Mouse (Mus musculus) left cerebral cortex, adult 2 months (tissue): Measurements from ENCODE around the gene Psme2. TPM values are rescaled to one million over a fixed set of nuclear protein-coding genes. Genes with fewer than 3 reads are reported as not detected.
A peak's percentile ranks its signal among the peaks of the same experiment; 100 is the strongest.

Experiments used
- DNase-seq, 2 experiments: peaks; one replicate each; pipeline ENCODE4 v3.0.0; 2021 to 2022; ENCODE audit warnings: low spot score in 2 of 2, mixed read lengths in 1 of 2; ENCODE audit errors: extremely low spot score in 1 of 2
- H3K27ac ChIP-seq: fragments of 200-600 bp; 2 replicates; pipeline ENCODE4 v1.8.1; 2022
- H3K4me3 ChIP-seq: fragments of 200-600 bp; 2 replicates; pipeline ENCODE4 v1.8.1; 2022
- CTCF ChIP-seq: fragments of 200-600 bp; IDR thresholded peaks from 2 replicates; pipeline ENCODE4 v1.8.1; 2022; ENCODE audit warnings: antibody characterized with exemption, mild to moderate bottlenecking, moderate library complexity
- intact Hi-C: fragments of 180-260 bp; cut with DNase I; formaldehyde crosslinking; loops from one replicate; pipeline ENCODE4 v1.15.1; 2025
- total RNA-seq, 2 experiments: library from RNA; stranded (reverse); gene quantifications; 2 replicates each; pipeline ENCODE4 v1.2.3; 2021

Gene Psme2
- total RNA-seq, 2 experiments from 2014 or later = 46.0 to 60.3 TPM

DNA sequence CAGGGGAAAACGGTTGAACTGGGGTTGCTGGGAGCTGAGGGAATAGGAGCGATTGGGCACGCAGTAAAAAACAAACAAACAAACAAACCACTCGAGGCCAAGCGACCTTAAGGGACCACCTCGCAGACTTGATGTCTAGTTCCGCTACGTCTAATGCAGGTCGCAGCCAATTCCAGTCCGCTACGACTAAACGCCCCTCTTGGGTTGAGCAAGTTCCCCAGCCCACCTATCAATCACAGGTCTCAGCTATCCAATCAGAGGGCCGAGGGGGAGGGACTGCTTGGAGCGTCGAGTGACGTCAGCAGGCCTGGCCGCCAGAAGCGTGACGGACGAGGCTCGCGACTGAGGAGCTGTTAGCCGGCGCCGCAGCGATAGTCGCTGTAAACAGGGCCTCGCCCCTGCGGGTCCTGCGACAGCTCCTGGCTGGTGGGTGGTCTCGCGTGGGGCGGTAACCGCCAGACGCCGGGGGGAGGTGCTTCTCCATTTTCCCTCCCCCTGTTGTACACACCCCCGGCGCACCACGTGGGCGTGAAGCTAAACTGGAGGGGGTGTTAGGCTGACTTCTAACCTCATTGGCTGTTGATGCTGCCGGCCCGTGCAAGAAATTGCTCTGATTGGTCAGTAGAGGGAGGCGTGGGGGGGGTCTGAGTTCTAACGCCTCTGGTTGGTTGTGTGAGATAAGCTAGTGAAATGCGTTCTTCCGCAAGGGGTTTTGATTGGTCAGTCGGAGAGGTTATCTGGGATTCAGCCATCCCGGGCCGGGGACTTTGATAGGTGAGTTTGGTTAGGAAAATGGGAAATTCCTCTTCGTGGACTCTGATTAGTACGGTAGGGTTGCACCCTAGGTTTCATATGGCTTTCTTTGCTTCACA lies 30.5 kb downstream of the Psme2 start, which contains the start of gene A730061H03Rik:
TSS of gene A730061H03Rik (minus strand) at position 205 of the 872 bp plus-strand sequence.
- intact Hi-C loops = loop anchor here (1.0 kb wide), 1 partner anchor 31 kb away; the partner anchor contains the start of genes Psme2 and Rnf31
- peak; percentile 97 for DNase-seq
- TF ChIP-seq CTCF = peak; percentile 9
- H3K27ac ChIP-seq = peak within 1 kb of the TSS; percentile 97
- peak within 1 kb of the TSS; percentile 59 for H3K4me3 ChIP-seq

- DNase-seq = peak; percentile 83 to 86
- peak within 1 kb of the TSS; percentile 59 for H3K4me3 ChIP-seq
- TF ChIP-seq CTCF = no peak; the same call in 1 of the 2 replicates
- intact Hi-C loops = loop anchor here (1.0 kb wide), 1 partner anchor 32 kb away; the partner anchor contains the start of genes Psme2 and Rnf31
- peak within 1 kb of the TSS; percentile 97 for H3K27ac ChIP-seq
Measured at GRCm38 (mm10) chr14:55559799-55560201, 31.1 kb downstream of the Psme2 start, which contains the start of gene Dcaf11. Gene Dcaf11, plus strand, starts transcription at chr14:55560006.

GRCm38 (mm10) chr14:55558740-55559448 lies 32.0 kb downstream of the Psme2 start:
- DNase-seq = no peak
- intact Hi-C loops = no loop called here
- Histone ChIP-seq H3K4me3 (peak overlapping the region; percentile 59), H3K27ac (peak overlapping the region; percentile 97)
- TF ChIP-seq CTCF = no peak; the same call in 1 of the 2 replicates

GRCm38 (mm10) chr14:55557587-55557986 lies 33.3 kb downstream of the Psme2 start:
- Histone ChIP-seq H3K4me3 (no peak overlapping the region), H3K27ac (no peak overlapping the region)
- intact Hi-C loops = loop anchor here (1.0 to 2.0 kb wide), 2 partner anchors 17 to 60 kb away; partner anchors contain the start of gene Pck2
- no peak for DNase-seq
- no peak for TF ChIP-seq CTCF

DNA sequence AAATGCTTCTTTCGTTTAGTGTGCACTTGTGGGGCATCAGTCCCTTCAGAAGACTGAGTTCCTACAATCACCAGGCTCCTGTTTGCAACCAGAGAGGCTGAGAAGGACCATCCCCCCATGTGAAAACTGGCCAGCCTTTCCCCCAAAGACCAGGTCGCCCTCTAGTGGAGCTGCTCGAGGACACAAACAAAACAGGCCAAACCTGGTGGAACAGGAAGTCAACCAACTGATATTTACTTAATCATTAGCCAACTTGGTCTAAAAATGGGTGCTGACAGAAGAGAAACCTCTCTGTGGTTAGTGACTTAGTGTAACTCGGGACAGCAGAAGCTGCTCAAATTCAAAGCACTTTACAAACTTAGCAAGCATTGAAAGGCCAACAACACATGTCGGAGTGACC lies 33.9 kb downstream of the Psme2 start:
- TF ChIP-seq CTCF = peak; percentile 80
- H3K27ac ChIP-seq = no peak overlapping the region
- intact Hi-C loops = loop anchor here (1.0 to 2.0 kb wide), 2 partner anchors 16 to 60 kb away; partner anchors contain the start of gene Pck2
- no peak overlapping the region for H3K4me3 ChIP-seq
- peak; percentile 70 to 74 for DNase-seq

- intact Hi-C loops = loop anchor here (2.0 kb wide), 1 partner anchor 15 kb away; the partner anchor contains the start of gene Pck2
Measured at GRCm38 (mm10) chr14:55555788-55556187, 35.1 kb downstream of the Psme2 start.

DNA sequence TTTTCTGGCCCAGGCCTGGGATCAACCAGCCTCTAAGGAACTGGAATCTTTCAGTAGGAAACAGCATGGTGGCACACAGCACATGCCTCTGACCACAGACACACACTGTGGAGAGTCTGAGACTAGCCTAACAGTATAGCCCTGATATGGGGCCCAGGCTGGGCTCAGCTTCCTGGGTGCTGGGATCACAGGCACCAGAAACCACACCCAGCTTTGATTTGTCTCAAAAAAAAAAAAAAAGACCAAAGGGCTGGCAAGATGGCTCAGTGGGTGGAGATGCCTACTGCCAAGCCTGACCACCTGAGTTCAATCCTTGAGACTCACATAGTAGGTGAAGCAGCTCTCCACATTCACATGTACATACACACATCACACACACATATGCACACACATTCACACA lies 36.3 kb downstream of the Psme2 start:
- no peak overlapping the region for H3K27ac ChIP-seq
- intact Hi-C loops = no loop called here
- no peak for TF ChIP-seq CTCF
- no peak for DNase-seq
- no peak overlapping the region for H3K4me3 ChIP-seq

More at GRCm38 (mm10) chr14:55555788-55556187, 35.1 kb downstream of the Psme2 start:
- H3K4me3 ChIP-seq = no peak overlapping the region
- no peak for DNase-seq
- TF ChIP-seq CTCF = no peak
- no peak overlapping the region for H3K27ac ChIP-seq

DNA sequence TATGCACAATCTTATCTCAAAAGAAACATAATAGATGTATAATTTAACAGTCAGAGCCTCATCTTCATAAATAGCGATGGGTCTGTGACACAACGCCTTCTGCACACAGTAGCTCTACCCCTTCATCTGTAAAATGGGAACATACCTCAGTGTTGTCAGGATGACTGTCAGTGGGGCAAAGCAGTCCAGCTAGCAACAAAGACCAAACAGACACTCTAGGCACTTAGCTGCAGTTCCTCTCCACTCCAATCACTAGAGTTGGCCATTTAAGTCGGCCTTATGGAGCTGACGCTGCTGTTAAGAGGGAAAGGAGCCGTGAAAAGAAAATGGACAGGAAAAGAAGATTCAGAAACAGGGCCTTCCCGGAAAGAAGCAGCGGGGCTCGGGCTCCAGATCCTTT lies 39.1 kb downstream of the Psme2 start:
- intact Hi-C loops = no loop called here
- H3K27ac ChIP-seq = no peak overlapping the region
- no peak overlapping the region for H3K4me3 ChIP-seq
- no peak for DNase-seq
- no peak for TF ChIP-seq CTCF

DNA sequence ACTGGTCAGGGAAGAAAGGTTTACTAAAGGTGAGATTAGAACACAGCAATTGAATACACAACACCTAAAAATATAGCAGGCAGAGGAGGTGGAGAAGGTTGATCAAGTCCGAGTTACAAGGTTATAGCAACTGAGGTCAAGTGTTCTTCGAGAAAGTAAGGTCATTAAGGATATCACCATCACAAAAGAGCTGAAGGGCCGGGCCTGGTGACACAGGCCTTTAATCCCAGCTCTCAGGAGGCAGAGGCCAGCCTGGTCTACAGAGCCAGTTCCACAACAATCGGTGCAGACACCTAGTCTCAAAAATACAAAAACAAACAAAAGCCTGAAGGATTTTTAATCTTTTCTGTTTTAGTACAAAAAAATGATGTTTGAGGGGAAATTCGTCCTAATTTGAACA lies 39.6 kb downstream of the Psme2 start:
- no peak for TF ChIP-seq CTCF
- DNase-seq = no peak
- Histone ChIP-seq H3K4me3 (no peak overlapping the region), H3K27ac (no peak overlapping the region)
- intact Hi-C loops = no loop called here

DNA sequence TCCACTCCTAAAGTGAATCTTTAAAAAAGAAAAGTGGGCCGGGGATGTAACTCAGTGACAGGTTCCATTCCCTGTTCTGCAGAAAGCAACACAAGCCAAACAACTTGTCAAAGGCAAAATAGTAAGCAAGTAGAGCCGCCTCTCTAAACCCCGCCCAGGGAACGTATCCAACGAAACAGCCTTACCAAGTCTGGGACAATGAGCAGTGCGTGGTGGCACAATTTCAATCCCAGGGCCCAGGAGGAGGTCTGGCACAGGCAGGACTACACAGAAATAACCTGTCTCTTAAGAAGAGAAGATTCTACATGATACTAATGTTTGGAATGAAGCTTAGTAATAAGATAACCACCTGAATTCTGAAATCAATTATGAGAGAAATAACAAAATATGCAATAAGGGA lies 40.7 kb downstream of the Psme2 start:
- DNase-seq = no peak
- TF ChIP-seq CTCF = no peak
- Histone ChIP-seq H3K27ac (no peak overlapping the region), H3K4me3 (no peak overlapping the region)
- intact Hi-C loops = no loop called here

DNA sequence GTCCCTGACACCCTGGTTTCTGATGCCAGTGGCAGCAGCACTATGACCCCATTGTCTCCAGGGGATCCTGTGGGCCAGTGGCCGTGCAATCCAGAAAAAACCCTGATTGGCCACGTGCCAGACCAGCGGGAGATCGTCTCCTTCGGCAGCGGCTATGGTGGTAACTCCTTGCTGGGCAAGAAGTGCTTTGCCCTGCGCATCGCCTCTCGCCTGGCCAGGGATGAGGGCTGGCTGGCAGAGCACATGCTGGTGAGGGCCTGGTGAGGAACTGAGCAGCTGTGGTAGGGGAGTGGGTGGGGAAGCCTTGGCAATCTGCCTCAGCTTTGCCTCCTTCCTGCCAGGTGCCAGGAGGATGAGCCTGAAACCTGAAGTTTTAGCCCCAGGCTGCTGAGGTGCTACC lies 46.6 kb downstream of the Psme2 start:
- no peak for DNase-seq
- intact Hi-C loops = no loop called here
- no peak overlapping the region for H3K4me3 ChIP-seq
- H3K27ac ChIP-seq = no peak overlapping the region
- no peak for TF ChIP-seq CTCF

DNA sequence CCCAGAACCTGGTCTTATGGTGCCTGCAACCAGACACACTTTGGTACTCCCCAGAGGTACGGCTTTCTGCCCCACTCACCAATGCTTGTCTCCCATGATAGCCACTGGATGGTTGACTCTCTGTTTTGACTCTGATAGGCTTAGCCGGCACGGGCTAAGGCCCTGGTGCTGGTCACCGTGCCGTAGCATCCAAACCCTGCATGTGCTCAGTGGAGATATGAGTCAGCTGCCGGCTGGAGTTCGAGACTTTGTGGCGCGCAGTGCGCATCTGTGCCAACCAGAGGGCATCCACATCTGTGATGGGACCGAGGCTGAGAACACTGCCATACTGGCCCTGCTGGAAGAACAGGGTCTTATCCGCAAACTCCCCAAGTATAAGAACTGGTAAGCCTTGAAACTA lies 48.6 kb downstream of the Psme2 start:
- no peak overlapping the region for H3K4me3 ChIP-seq
- DNase-seq = no peak
- TF ChIP-seq CTCF = no peak
- no peak overlapping the region for H3K27ac ChIP-seq
- intact Hi-C loops = no loop called here
